Mouse (Mus musculus) midbrain, embryonic 16.5 days (tissue): ENCODE measurements around the gene Gli1. TPM values are rescaled to one million over a fixed set of nuclear protein-coding genes. Genes with fewer than 3 reads are reported as not detected.
A peak's percentile ranks its signal among the peaks of the same experiment; 100 is the strongest.

ENCODE experiments used
- ATAC-seq: fragments of 200-750 bp; cut with Nextera tagmentation; 2 replicates; pipeline ENCODE4 v1.8.0; 2017; ENCODE audit warnings: moderate TSS enrichment
- H3K27ac ChIP-seq: fragments of 300-500 bp; sonication (generic); 2 replicates; pipeline ENCODE4 v1.5.1; 2014; ENCODE audit warnings: mild to moderate bottlenecking, low read length, mixed read lengths
- H3K27me3 ChIP-seq: fragments of 300-500 bp; sonication (generic); 2 replicates; pipeline ENCODE4 v1.6.1; 2014; ENCODE audit warnings: low read depth, low read length, mixed read lengths; ENCODE audit not compliant: control insufficient read depth, insufficient read depth
- H3K36me3 ChIP-seq: fragments of 300-500 bp; sonication (generic); 2 replicates; pipeline ENCODE4 v1.6.1; 2014; ENCODE audit warnings: mild to moderate bottlenecking, low read length, moderate library complexity, mixed read lengths; ENCODE audit not compliant: control insufficient read depth, insufficient read depth
- H3K4me1 ChIP-seq: fragments of 300-500 bp; sonication (generic); 2 replicates; pipeline ENCODE4 v1.6.1; 2014; ENCODE audit warnings: mild to moderate bottlenecking, low read length, mixed read lengths; ENCODE audit not compliant: control insufficient read depth, insufficient read depth
- H3K4me2 ChIP-seq: fragments of 300-500 bp; sonication (generic); 2 replicates; pipeline ENCODE4 v1.6.1; 2014; ENCODE audit warnings: mild to moderate bottlenecking, low read length, mixed read lengths
- H3K4me3 ChIP-seq: fragments of 300-500 bp; sonication (generic); 2 replicates; pipeline ENCODE4 v1.5.1; 2014; ENCODE audit warnings: low read depth, mild to moderate bottlenecking, low read length, moderate library complexity, mixed read lengths
- H3K9ac ChIP-seq: fragments of 300-500 bp; sonication (generic); 2 replicates; pipeline ENCODE4 v1.6.1; 2014; ENCODE audit warnings: low read depth, low read length, mixed read lengths
- H3K9me3 ChIP-seq: fragments of 300-500 bp; sonication (generic); replicated peaks from 2 replicates; pipeline ENCODE4 v1.6.1; 2014; ENCODE audit warnings: mild to moderate bottlenecking, low read length, mixed read lengths; ENCODE audit not compliant: control insufficient read depth, poor library complexity, severe bottlenecking
- WGBS: fragments of 180-500 bp; shearing (Covaris S2); extraction: QIAGEN DNeasy Blood & Tissue Kit; methylation state at CpG from one replicate; pipeline ENCODE4 v1.1.7; 2014; 5-methylcytosine and 5-hydroxymethylcytosine counted together
- polyA plus RNA-seq: library from polyadenylated mRNA; unstranded; fragments of >200 nt; fragmentation: Nextera tagmentation; extraction: Ambion mirVana; gene quantifications from 2 replicates; pipeline ENCODE4 v1.2.1, GENCODE M21; 2015

Gene Gli1
- polyA plus RNA-seq, 1 experiment from 2014 or later: 0.92 TPM

DNA sequence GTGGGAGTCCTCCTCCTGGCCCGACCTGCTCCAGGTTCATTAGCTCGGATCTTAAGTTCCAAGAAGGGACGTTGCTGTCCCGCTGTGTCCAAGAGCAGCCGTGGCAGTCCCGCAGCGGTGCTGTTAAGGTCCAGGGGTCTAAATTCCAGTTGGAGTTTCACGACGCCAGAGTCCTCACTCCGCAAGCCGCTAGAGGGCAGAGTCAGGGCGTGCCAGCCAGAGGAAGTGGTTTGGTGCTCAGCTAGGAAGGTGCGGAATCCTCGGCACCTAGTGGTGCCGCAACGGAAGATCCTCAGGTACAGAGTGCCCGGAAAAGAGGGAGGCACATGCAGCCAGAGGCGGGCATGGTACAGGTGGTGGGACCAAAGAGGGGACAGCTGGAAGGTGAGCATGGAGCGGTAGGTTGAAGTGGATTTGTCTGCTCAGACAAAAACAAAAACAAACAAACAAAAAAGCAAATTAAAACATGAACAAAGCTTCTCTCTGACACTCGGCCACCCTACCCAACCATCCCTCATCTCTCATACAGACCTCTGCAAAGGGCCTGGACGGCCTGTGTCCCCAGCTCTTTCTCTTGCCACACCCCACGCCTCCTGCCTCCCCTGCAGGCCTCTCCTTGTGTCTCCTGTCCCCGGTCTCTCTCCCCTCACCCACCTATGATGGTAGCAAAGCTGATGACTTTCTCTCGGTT, 9.0 kb upstream of the Gli1 start:
- no peaks in the 10 kb centered on the region for H3K27me3 ChIP-seq
- no peaks in the 10 kb centered on the region for H3K9me3 ChIP-seq
- no peak overlapping the region for H3K27ac ChIP-seq
- H3K36me3 ChIP-seq: no peaks in the 10 kb centered on the region
- 0 out of 2 replicates have a peak, but pooled peaks cover 3% of the 10 kb centered on the region for H3K4me1 ChIP-seq
- WGBS: 11% methylated on average over 24 of the region's 24 CpGs
- ATAC-seq: peak; percentile 64; the same call in 1 of the 2 replicates
- H3K9ac ChIP-seq: peak overlapping the region; percentile 39; the same call in 1 of the 2 replicates
- peak overlapping the region; percentile 13 for H3K4me3 ChIP-seq
- H3K4me2 ChIP-seq: peak overlapping the region; percentile 41

DNA sequence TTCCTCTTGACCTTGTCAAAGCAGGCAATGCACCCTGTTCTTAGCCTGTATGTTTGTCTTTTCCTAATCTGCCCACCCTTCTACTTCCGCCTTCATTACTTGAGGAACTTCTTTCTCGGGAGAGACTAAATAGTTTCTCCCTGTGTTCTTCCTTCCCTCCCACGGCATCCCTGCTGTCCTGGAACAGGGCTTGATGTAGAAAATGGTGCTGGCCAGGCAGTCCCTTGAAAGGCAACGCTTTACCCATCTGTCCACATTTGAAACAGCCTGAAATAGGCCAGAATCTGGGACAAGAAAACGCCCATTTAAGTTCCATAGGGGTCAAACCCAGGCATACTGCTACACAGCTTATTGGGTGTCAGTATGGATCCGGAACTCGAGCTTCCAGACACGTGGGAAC, 8.0 kb upstream of the Gli1 start:
- H3K4me3 ChIP-seq: no peak overlapping the region
- H3K9me3 ChIP-seq: no peaks in the 10 kb centered on the region
- no peak overlapping the region for H3K4me2 ChIP-seq
- H3K36me3 ChIP-seq: no peaks in the 10 kb centered on the region
- 0 out of 2 replicates have a peak, but pooled peaks cover 3% of the 10 kb centered on the region for H3K4me1 ChIP-seq
- ATAC-seq: no peak
- H3K9ac ChIP-seq: no peak overlapping the region
- H3K27ac ChIP-seq: no peak overlapping the region
- WGBS: 79% methylated on average over 8 of the region's 8 CpGs
- no peaks in the 10 kb centered on the region for H3K27me3 ChIP-seq

DNA sequence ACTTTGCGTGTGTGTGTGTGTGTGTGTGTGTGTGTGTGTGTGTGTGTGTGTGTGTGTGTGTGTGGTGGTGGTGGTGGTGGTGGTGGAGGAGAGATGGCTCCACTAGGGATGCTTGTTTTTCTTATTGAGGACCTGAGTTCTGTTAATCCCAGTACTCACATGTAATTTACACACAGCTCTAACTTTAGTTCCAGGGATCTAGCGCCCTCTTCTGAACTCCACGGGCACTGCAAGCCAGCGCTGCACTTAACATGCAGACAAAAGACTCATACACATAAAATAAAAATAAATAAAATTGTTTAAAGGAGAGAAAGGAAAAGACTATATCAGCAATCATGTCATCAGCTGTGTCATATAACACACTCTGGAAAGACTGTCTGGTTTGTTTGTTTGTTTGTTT, 7.2 kb upstream of the Gli1 start:
- no peak overlapping the region for H3K4me2 ChIP-seq
- WGBS: 63% methylated on average over 4 of the region's 4 CpGs

DNA sequence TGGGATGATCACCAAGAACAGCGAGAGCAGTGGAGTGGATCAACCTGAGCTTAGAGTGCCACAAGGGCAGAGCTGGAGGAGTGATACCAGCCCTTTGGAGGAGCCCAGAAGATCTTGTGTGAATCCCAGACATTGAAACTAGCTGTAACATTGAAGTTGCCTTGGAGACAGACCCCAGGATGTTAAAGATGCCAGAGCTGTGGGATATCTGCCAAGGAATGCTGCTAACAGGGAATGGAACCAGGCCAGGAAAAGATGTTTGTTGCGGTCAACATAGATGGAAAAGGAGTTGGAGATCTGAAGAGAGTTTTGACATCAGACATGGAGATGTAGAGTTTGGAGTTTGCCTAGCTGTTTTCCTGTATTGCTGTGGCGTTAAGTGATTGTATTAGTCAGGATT, 4.4 kb upstream of the Gli1 start:
- ATAC-seq: no peak
- H3K9ac ChIP-seq: no peak overlapping the region
- 89% methylated on average over 3 of the region's 3 CpGs for WGBS

More for the DNA sequence above, 7.2 kb upstream of the Gli1 start:
- no peak overlapping the region for H3K27ac ChIP-seq
- H3K4me1 ChIP-seq: 0 out of 2 replicates have a peak, but pooled peaks cover 3% of the 10 kb centered on the region
- no peak overlapping the region for H3K4me3 ChIP-seq
- no peaks in the 10 kb centered on the region for H3K36me3 ChIP-seq
- no peak for ATAC-seq
- H3K27me3 ChIP-seq: no peaks in the 10 kb centered on the region
- H3K9me3 ChIP-seq: no peaks in the 10 kb centered on the region
- no peak overlapping the region for H3K9ac ChIP-seq

DNA sequence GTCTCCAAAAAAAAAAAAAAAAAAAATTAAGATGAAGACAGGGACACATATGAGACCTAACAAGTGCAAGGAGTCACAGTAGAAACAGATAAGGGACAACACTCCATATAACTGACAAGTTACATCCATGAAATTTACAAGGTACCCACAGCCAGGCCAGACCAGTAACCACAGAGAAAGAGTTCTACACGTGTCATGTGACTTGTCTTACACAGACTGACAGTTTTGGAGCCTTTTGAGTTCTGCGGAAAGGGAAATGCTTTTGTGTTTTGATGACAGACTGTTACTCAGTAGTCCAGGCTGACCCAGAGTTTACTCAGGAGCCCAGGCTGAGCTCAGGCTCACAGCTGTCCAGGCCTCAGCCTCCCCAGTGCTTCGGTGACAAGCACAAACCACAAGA, 1.3 kb upstream of the Gli1 start:
- no peak for ATAC-seq
- 61% methylated on average over 3 of the region's 3 CpGs for WGBS
- no peak overlapping the region for H3K27ac ChIP-seq
- H3K27me3 ChIP-seq: peaks cover 28% of the 10 kb centered on the region
- no peak overlapping the region for H3K4me2 ChIP-seq
- no peak overlapping the region for H3K4me3 ChIP-seq
- no peaks in the 10 kb centered on the region for H3K9me3 ChIP-seq
- H3K9ac ChIP-seq: no peak overlapping the region
- no peaks in the 10 kb centered on the region for H3K36me3 ChIP-seq
- H3K4me1 ChIP-seq: peaks cover 28% of the 10 kb centered on the region

More for the DNA sequence above, 4.4 kb upstream of the Gli1 start:
- Histone ChIP-seq H3K36me3 (no peaks in the 10 kb centered on the region), H3K9me3 (no peaks in the 10 kb centered on the region), H3K4me1 (peaks cover 14% of the 10 kb centered on the region), H3K27me3 (peaks cover 11% of the 10 kb centered on the region), H3K4me2 (no peak overlapping the region), H3K4me3 (no peak overlapping the region), H3K27ac (no peak overlapping the region)

DNA sequence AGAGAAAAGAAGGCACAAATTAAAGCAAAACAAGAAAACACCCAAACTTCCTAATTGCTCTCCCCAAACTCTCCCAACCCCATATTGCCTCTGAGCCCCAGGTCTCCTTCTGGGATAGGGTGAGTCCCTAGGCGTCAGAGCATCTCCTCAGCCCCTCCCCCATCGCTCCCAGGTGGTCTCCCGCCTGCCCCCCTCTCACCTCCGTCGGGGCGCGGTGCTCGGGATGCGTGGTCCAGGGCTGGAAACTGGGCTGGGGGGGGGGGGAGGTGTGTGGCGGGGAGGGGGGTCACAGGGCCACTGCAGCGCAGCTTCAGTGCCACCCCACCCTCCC, 449 bp downstream of the Gli1 start:
- H3K9ac ChIP-seq: no peak overlapping the region
- H3K36me3 ChIP-seq: no peaks in the 10 kb centered on the region
- H3K4me2 ChIP-seq: peak overlapping the region; percentile 55
- ATAC-seq: no peak
- H3K4me1 ChIP-seq: peaks cover 28% of the 10 kb centered on the region
- 0% methylated on average over 3 of the region's 11 CpGs for WGBS
- H3K27ac ChIP-seq: no peak overlapping the region
- H3K27me3 ChIP-seq: peaks cover 28% of the 10 kb centered on the region
- no peaks in the 10 kb centered on the region for H3K9me3 ChIP-seq
- peak overlapping the region; percentile 22 for H3K4me3 ChIP-seq

DNA sequence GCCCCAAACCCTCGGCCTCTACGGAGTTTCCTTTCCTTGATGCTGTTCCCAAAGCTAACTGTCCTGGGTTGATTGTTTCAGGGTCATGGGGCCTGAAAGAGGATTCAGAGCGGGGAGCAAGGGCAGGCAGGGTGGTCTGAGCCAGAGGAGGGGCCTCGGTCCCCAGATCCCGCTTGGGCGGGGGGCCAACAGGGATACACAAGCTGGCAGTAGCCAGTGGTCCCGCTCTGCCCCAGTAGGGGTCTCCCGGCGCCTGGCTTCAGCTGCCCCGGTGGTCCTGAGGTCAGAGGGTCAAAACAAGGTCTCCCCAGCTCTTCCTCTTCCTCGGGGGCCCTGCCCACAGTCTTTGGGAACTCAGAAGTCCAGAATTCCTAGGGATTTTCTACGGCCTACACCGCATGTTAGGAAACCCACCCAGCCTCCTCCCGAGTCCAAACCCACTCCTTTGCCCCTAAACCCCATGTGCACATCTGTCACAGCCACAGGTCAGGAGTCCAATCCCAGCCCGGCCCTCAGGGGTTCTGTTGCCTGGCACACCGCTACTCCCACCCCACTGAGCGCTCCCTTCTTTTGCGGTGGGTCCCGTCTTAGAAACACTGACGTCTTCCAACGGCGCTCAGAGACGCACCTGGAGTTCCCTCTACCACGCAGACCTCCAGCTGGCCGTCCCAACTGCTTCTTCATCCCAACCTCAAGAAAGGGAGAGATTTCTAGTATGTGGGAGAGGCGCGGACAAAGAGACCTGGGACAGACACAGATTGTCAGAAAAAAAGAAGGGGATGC, 1.0 kb downstream of the Gli1 start:
- under 1% methylated on average over 27 of the region's 27 CpGs for WGBS
- Histone ChIP-seq H3K27ac (no peak overlapping the region), H3K4me1 (peaks cover 28% of the 10 kb centered on the region), H3K9me3 (no peaks in the 10 kb centered on the region), H3K4me2 (peak overlapping the region; percentile 55), H3K27me3 (peaks cover 28% of the 10 kb centered on the region), H3K4me3 (peak overlapping the region; percentile 28), H3K9ac (no peak overlapping the region), H3K36me3 (no peaks in the 10 kb centered on the region)
- no peak for ATAC-seq

DNA sequence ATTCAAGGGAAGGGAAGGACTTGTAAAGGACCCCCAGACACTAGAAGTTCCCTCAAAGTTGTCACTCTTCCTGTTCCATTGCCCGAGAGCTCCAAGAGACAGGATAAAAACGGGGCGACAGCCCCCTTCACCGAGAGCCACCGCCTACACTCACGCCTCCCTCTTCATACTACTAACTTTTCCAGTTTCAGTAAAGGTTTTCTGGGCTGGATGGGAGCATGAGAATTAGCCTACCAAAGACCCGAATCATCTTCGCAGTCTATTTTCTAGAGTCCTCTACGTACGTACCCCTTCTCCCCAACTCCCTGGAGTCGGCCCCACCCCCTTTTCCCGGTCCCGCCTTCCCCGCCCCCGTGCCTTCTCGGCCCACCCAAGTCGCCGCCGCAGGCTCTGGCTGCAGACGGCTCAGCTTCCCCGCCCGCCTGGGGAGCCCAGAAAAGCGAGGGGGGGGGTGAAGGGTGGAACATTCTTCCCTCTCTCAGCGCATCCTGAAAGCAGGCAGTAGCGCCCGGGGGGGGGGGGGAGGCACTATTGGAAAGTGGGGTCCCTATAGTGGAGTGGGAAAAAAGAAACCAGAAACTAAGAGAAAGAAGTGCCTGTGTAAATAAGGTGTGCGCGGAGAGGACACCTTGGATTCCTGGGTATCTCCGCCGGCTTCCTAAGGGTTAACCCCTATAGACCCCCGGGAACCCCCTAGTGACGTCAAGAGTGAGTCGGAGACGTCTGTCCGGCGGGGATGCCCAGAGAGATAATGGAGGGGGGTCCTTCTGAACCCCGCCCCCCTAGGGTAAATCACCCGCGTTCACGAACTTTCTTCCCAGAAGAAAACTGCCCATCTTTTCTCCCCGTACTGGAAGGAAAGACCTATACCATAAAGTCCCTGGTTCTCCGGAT, 1.8 kb downstream of the Gli1 start:
- Histone ChIP-seq H3K36me3 (no peaks in the 10 kb centered on the region), H3K27ac (no peak overlapping the region), H3K27me3 (peaks cover 28% of the 10 kb centered on the region), H3K4me3 (peak overlapping the region; percentile 28), H3K9me3 (no peaks in the 10 kb centered on the region), H3K4me1 (peaks cover 28% of the 10 kb centered on the region), H3K4me2 (peak overlapping the region; percentile 55), H3K9ac (peak overlapping the region; percentile 16; the same call in 1 of the 2 replicates)
- WGBS: under 1% methylated on average over 36 of the region's 42 CpGs
- no peak for ATAC-seq
